Mouse (Mus musculus): Measurements from ENCODE around the gene Mfsd1.

Gene Mfsd1

DNA sequence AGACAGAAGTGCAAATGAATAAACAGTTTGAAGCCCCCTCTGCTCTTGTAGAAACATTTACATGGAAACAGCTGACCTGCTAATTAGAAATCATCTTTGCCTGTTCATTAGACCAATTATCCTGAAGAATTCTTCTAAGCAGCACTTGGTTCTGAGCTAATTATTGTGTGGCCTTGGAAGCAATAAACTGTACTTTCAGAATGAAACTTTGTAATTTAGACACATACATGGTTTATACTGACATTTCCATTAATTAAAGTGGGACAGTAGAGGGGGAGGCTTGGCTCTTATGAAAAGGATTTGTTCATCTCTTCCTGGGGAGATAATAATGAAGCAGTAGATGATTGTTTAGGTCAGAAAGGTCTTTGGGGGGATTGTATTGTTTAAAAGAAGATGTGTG is 35.7 kb downstream of the Mfsd1 start:
- no peak for DNase-seq (ENCODE audit: extremely low read depth, low read depth, low spot score)

- no peak for DNase-seq (ENCODE audit: extremely low read depth, low read depth, low spot score)
Measured at GRCm38 (mm10) chr3:67624629-67625028, 42.1 kb downstream of the Mfsd1 start.

- DNase-seq (ENCODE audit: extremely low read depth, low read depth, low spot score), result no peak
Measured at GRCm38 (mm10) chr3:67643135-67643534, 60.6 kb downstream of the Mfsd1 start.

- no peak for DNase-seq (ENCODE audit: extremely low read depth, low read depth, low spot score)
Measured at GRCm38 (mm10) chr3:67645640-67646466, 63.3 kb downstream of the Mfsd1 start.
